Comparison of ENCODE assay signal across 8 mouse cellular contexts in genomic region chr17:29057961-29058360, GRCm38 (mm10). TPM values are rescaled to one million over a fixed set of nuclear protein-coding genes. Genes with fewer than 3 reads are reported as not detected.
DNase-seq lines count a peak whose midpoint lies in the region; ATAC-seq and TF ChIP-seq lines count a peak whose summit lies in the region.
"Had no signal": no experiment of that assay in that cellular context is flagged by ENCODE, and none has a peak within 500 bp of the region (broad histone marks: within the 10 kb centered on the region; RNA-seq: fewer than 3 reads in every experiment).

No protein-coding gene starts in this region.

- no peak overlapping the region for H3K4me2 ChIP-seq in hindbrain, postnatal 0 days (ENCODE audit: low read depth, low read length)

- DNase-seq in kidney, adult 11 months: peak; percentile 48
- DNase-seq in kidney, adult 9 months: no peak
- DNase-seq in 3134 (ENCODE audit: extremely low read depth, insufficient read length, low spot score): peak; percentile 81
- peak; percentile 51 for DNase-seq in hindbrain, postnatal 0 days (ENCODE audit: low spot score)
- no peak for DNase-seq in layer of hippocampus, adult 8-10 months (ENCODE audit: low spot score in 2 of 2)
- no peak for DNase-seq in ovary, postnatal 14 days (ENCODE audit: low spot score)

- no peak overlapping the region for H3K9ac ChIP-seq in hindbrain, postnatal 0 days (replicated peaks; ENCODE audit: low read length)
- H3K9ac ChIP-seq: liver, embryonic 14.5 days had no signal

- H3K27ac ChIP-seq in hindbrain, postnatal 0 days: no peak overlapping the region
- H3K27ac ChIP-seq: liver, embryonic 14.5 days had no signal

- H3K27me3 ChIP-seq in E14TG2a.4 (ENCODE audit: insufficient read depth, low read length): no peaks in the 10 kb centered on the region
- no peaks in the 10 kb centered on the region for H3K27me3 ChIP-seq in hindbrain, postnatal 0 days (ENCODE audit: insufficient read depth, low read length)

- no peak for ATAC-seq in hindbrain, postnatal 0 days

- TF ChIP-seq CTCF in E14TG2a.4 (conservative IDR thresholded peaks at IDR 0.05; ENCODE audit: low read length): no peak
- TF ChIP-seq CTCF in hindbrain, postnatal 0 days (IDR thresholded peaks at IDR 0.05; ENCODE audit: low read depth): no peak

- H3K36me3 ChIP-seq in E14TG2a.4 (ENCODE audit: insufficient read depth, low read length): peaks cover 12% of the 10 kb centered on the region; the same call in 1 of the 2 replicates
- no peaks in the 10 kb centered on the region for H3K36me3 ChIP-seq in hindbrain, postnatal 0 days (ENCODE audit: insufficient read depth, low read length)

- 43% methylated on average over 10 of the region's 10 CpGs for WGBS in hindbrain, postnatal 0 days

- H3K4me3 ChIP-seq in E14TG2a.4 (replicated peaks; ENCODE audit: low read length): peak overlapping the region; percentile 67
- H3K4me3 ChIP-seq in hindbrain, postnatal 0 days (ENCODE audit: low read length): no peak overlapping the region

- peaks cover 92% of the 10 kb centered on the region for H3K4me1 ChIP-seq in E14TG2a.4 (replicated peaks; ENCODE audit: low read depth, low read length)
- H3K4me1 ChIP-seq in hindbrain, postnatal 0 days (ENCODE audit: insufficient read depth, low read length): no peaks in the 10 kb centered on the region

- no peaks in the 10 kb centered on the region for H3K9me3 ChIP-seq in E14TG2a.4 (ENCODE audit: low read length)
- no peaks in the 10 kb centered on the region for H3K9me3 ChIP-seq in hindbrain, postnatal 0 days (ENCODE audit: low read length)

RNA-seq across cellular contexts. Expression of gene Srsf3, which starts 25.5 kb away (rescaled TPM):
- total RNA-seq in hindbrain, postnatal 0 days (2014; rRNA removed): 139 and 147 TPM in 2 replicates
- polyA plus RNA-seq in hindbrain, postnatal 0 days (2015; fragmentation: Nextera tagmentation; extraction: Ambion mirVana): 298 and 315 TPM in 2 replicates
- total RNA-seq in layer of hippocampus, adult 8-10 months (2022): 100 to 1,000 TPM; 117 to 141 (median 132) TPM

RNA-seq across cellular contexts. Expression of gene Cdkn1a, which starts 32.8 kb away (rescaled TPM):
- total RNA-seq in hindbrain, postnatal 0 days (2014; rRNA removed): 48.9 and 50.0 TPM in 2 replicates
- polyA plus RNA-seq in hindbrain, postnatal 0 days (2015; fragmentation: Nextera tagmentation; extraction: Ambion mirVana): 242 and 257 TPM in 2 replicates
- 10 to 100 TPM in 1 of 4 experiments, 1 to 10 TPM in 3; 7.0 to 12.5 (median 8.8) TPM for total RNA-seq in layer of hippocampus, adult 8-10 months (2022)

RNA-seq across cellular contexts. Expression of gene Stk38, which starts 50.2 kb away (rescaled TPM):
- total RNA-seq in hindbrain, postnatal 0 days (2014; rRNA removed): 56.2 and 58.7 TPM in 2 replicates
- 52.7 and 60.8 TPM in 2 replicates for polyA plus RNA-seq in hindbrain, postnatal 0 days (2015; fragmentation: Nextera tagmentation; extraction: Ambion mirVana)
- total RNA-seq in layer of hippocampus, adult 8-10 months (2022): 10 to 100 TPM; 56.9 to 81.7 (median 64.5) TPM

RNA-seq across cellular contexts. Expression of gene Rab44, which starts 56.0 kb away (rescaled TPM):
- 1.2 TPM in 2 replicates for total RNA-seq in hindbrain, postnatal 0 days (2014; rRNA removed)
- polyA plus RNA-seq in hindbrain, postnatal 0 days (2015; fragmentation: Nextera tagmentation; extraction: Ambion mirVana): 0.05 and 0.20 TPM in 2 replicates
- total RNA-seq in layer of hippocampus, adult 8-10 months (2022): under 1 TPM in 2 of 4 experiments, not detected in 2; 0.16 to 0.30 TPM

Comparison
In these comparisons a context has a peak if more than half of its experiments do, and no peak if none do; other contexts are left out.
1. DNase-seq: peak in kidney, adult 11 months (single experiment), 3134 (single experiment) and hindbrain, postnatal 0 days (single experiment); none in kidney, adult 9 months (single experiment), layer of hippocampus, adult 8-10 months (0 of 2) and ovary, postnatal 14 days (single experiment).